Mouse (Mus musculus): ENCODE results near the gene Fhl4.

GRCm38 (mm10) chr10:85046585-85046984, 55.7 kb downstream of the Fhl4 start:
- TF ChIP-seq CEBPB (IDR thresholded peaks at IDR 0.05; ENCODE audit: insufficient read depth, poor library complexity, severe bottlenecking) = no peak
- no peak for TF ChIP-seq MYOG (IDR thresholded peaks at IDR 0.05; ENCODE audit: control insufficient read depth in 1 of 3, insufficient read depth in 1 of 3, insufficient read length in 2 of 3, low read depth in 2 of 3)
- TF ChIP-seq SRF (IDR thresholded peaks at IDR 0.05; ENCODE audit: control insufficient read depth, insufficient read length, low read depth) = no peak
- no peak for TF ChIP-seq POLR2A (IDR thresholded peaks at IDR 0.05; ENCODE audit: insufficient read length, low read depth)

Data from myocyte (in vitro differentiated cells).